Mouse (Mus musculus) lung, adult 2 months (tissue): ENCODE data around the gene Nacc1.

Source experiments
- CTCF ChIP-seq: fragments of 200-500 bp; IDR thresholded peaks from 2 replicates; pipeline ENCODE4 v1.5.1; 2011; ENCODE audit warnings: mild to moderate bottlenecking, low read length, control low read depth; ENCODE audit not compliant: insufficient read depth
- POLR2A ChIP-seq: fragments of 200-500 bp; IDR thresholded peaks from 2 replicates; pipeline ENCODE4 v1.6.1; 2011; ENCODE audit warnings: low read depth, mild to moderate bottlenecking, control low read depth, low read length, borderline replicate concordance; ENCODE audit errors: extremely low read depth

DNA sequence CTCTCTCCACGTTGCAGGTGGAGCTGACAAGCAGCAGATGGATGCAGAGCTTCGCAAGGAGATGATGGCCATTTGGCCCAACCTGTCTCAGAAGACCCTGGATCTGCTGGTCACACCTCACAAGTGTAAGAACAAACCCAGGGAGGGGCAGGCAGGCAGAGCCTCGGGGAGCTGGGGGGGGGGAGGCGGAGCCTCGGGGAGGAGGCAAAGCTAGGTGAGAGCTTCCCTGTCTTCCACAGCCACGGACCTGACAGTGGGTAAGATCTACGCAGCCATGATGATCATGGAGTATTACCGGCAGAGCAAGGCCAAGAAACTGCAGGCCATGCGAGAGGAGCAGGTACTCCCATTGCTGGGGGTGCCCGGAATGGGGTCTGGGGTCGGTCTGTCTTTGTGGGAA lies 58.1 kb downstream of the Nacc1 start:
- TF ChIP-seq CTCF (no peak), POLR2A (no peak)
